In the genomic region with DNA sequence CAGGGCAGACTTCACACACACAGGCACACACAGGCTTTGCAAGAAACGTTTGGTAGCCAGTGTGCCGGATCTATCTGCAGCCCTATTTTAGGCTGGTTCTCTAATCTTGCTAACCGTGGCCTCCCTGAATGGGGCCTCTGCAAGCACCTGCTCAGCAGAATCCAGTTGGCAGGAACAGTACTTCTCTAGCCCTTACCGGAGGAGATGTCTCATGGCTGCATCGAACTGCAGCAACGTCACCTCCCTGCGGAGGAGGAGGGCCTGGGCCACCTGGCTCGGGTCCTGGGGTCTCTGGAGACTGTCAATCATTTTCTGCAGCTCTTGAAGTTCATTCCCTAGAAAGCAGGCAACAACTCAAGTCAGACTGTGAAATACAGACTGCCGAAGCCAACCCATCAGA, we compare ENCODE assay signal across 12 mouse cellular contexts.
A peak's percentile ranks its signal among the peaks of the same experiment; 100 is the strongest.
DNase-seq lines count a peak whose midpoint lies in the region; ATAC-seq lines count a peak whose summit lies in the region.
"Had no signal": no experiment of that assay in that cellular context is flagged by ENCODE, and none has a peak within 500 bp of the region (broad histone marks: within the 10 kb centered on the region; RNA-seq: fewer than 3 reads in every experiment).

No protein-coding gene starts in this region.

- H3K36me3 ChIP-seq in splenic B cell, adult 2 months (ENCODE audit: control insufficient read depth, insufficient read depth, low read length, poor library complexity, severe bottlenecking), result no peaks in the 10 kb centered on the region
- no peaks in the 10 kb centered on the region for H3K36me3 ChIP-seq in neural tube, embryonic 15.5 days
- H3K36me3 ChIP-seq: liver, embryonic 12.5 days; midbrain, embryonic 10.5 days had no signal

- ATAC-seq in neural tube, embryonic 15.5 days (ENCODE audit: low FRiP score), result no peak
- ATAC-seq: forebrain, embryonic 16.5 days; liver, embryonic 12.5 days had no signal

- no peak overlapping the region for H3K9ac ChIP-seq in neural tube, embryonic 15.5 days (replicated peaks)
- H3K9ac ChIP-seq: liver, embryonic 12.5 days had no signal

- no peaks in the 10 kb centered on the region for H3K9me3 ChIP-seq in neural tube, embryonic 15.5 days (replicated peaks)
- H3K9me3 ChIP-seq: liver, embryonic 12.5 days; midbrain, embryonic 10.5 days had no signal

- H3K4me2 ChIP-seq in neural tube, embryonic 15.5 days, result no peak overlapping the region
- H3K4me2 ChIP-seq: liver, embryonic 12.5 days had no signal

- H3K4me3 ChIP-seq in neural tube, embryonic 15.5 days (replicated peaks), result no peak overlapping the region
- H3K4me3 ChIP-seq: liver, embryonic 12.5 days; midbrain, embryonic 10.5 days had no signal

- no peaks in the 10 kb centered on the region for H3K27me3 ChIP-seq in splenic B cell, adult 2 months (ENCODE audit: control insufficient read depth, insufficient read depth, low read length, poor library complexity, severe bottlenecking)
- no peaks in the 10 kb centered on the region for H3K27me3 ChIP-seq in neural tube, embryonic 15.5 days (replicated peaks)
- H3K27me3 ChIP-seq: liver, embryonic 12.5 days had no signal

- peak; percentile 15 for DNase-seq in layer of hippocampus, adult 11-12 months (ENCODE audit: low spot score)
- DNase-seq in layer of hippocampus, adult 9-10 months (ENCODE audit: low spot score), result no peak
- DNase-seq in cerebellum, adult 9-10 months, result peak; percentile 80
- DNase-seq in heart, adult 9 months (ENCODE audit: low spot score in 2 of 2), result peak; percentile 23 to 43
- peak; percentile 13 for DNase-seq in splenic B cell, adult 2 months (ENCODE audit: low read depth, low spot score)
- no peak for DNase-seq in kidney, adult 11 months
- no peak for DNase-seq in adrenal gland, adult (ENCODE audit: inconsistent age in 2 of 2, low spot score in 1 of 2)
- DNase-seq: kidney, adult 9 months had no signal

- no peak overlapping the region for H3K27ac ChIP-seq in neural tube, embryonic 15.5 days (replicated peaks)
- H3K27ac ChIP-seq: liver, embryonic 12.5 days; midbrain, embryonic 10.5 days had no signal

- 73% methylated on average over 9 of the region's 9 CpGs for WGBS in neural tube, embryonic 15.5 days

- H3K4me1 ChIP-seq in neural tube, embryonic 15.5 days, result no peaks in the 10 kb centered on the region

Comparison
In these comparisons a context has a peak if more than half of its experiments do, and no peak if none do; other contexts are left out.
1. DNase-seq: peak in layer of hippocampus, adult 11-12 months (single experiment), cerebellum, adult 9-10 months (single experiment), heart, adult 9 months (2 of 2) and splenic B cell, adult 2 months (single experiment); none in layer of hippocampus, adult 9-10 months (single experiment), kidney, adult 11 months (single experiment) and adrenal gland, adult (0 of 2).